Mouse (Mus musculus) CH12.LX (cell line): ENCODE results near the gene Dnajc15. TPM values are rescaled to one million over a fixed set of nuclear protein-coding genes. Genes with fewer than 3 reads are reported as not detected.

Experiments used
- DNase-seq: peaks from one replicate; pipeline ENCODE4 v3.0.0-alpha.2; 2013; ENCODE audit errors: extremely low read depth
- H3K27ac ChIP-seq: 2 replicates; pipeline ENCODE4 v1.5.1; 2012; ENCODE audit warnings: low read depth, mild to moderate bottlenecking, control low read depth, moderate library complexity; ENCODE audit not compliant: insufficient read depth
- H3K27me3 ChIP-seq: replicated peaks from 2 replicates; pipeline ENCODE3; 2012; ENCODE audit warnings: inconsistent platforms
- H3K36me3 ChIP-seq, 2 experiments: replicated peaks in 1 of 2; 2 replicates each; pipeline versions ENCODE3 to v1.6.1; 2012; ENCODE audit warnings: inconsistent platforms in 1 of 2, low read length in 1 of 2, mild to moderate bottlenecking in 1 of 2, mixed read lengths in 1 of 2, moderate library complexity in 1 of 2; ENCODE audit not compliant: control insufficient read depth in 1 of 2, insufficient read depth in 1 of 2
- H3K4me1 ChIP-seq, 2 experiments: 2 replicates each; pipeline ENCODE4 v1.6.1; 2012; ENCODE audit warnings: inconsistent platforms in 1 of 2, moderate library complexity in 1 of 2; ENCODE audit not compliant: insufficient read depth in 2 of 2, control insufficient read depth in 1 of 2
- H3K4me2 ChIP-seq: 2 replicates; pipeline ENCODE4 v1.6.1; 2012; ENCODE audit warnings: low read depth, mild to moderate bottlenecking, control low read depth; ENCODE audit not compliant: poor library complexity, insufficient read depth, severe bottlenecking
- H3K4me3 ChIP-seq, 3 experiments: fragments of 150-350 bp in 1 of 3; sonication (generic) in 1 of 3; replicated peaks in 1 of 3; 2 replicates each; pipeline versions ENCODE3 to v1.5.1; 2011 to 2012; ENCODE audit warnings: low read depth in 2 of 3, low read length in 2 of 3, mild to moderate bottlenecking in 2 of 3, moderate library complexity in 2 of 3, control low read depth in 1 of 3, improper control_type of control experiment in 1 of 3, inconsistent platforms in 1 of 3, mixed read lengths in 1 of 3; ENCODE audit not compliant: poor library complexity in 1 of 3
- H3K79me2 ChIP-seq: replicated peaks from 2 replicates; pipeline ENCODE4 v1.6.1; 2012; ENCODE audit warnings: mild to moderate bottlenecking, moderate library complexity; ENCODE audit not compliant: control insufficient read depth, poor library complexity, insufficient read depth, severe bottlenecking; ENCODE audit errors: extremely low read depth
- H3K9ac ChIP-seq: 2 replicates; pipeline ENCODE4 v1.6.1; 2012; ENCODE audit warnings: low read depth, mild to moderate bottlenecking, control low read depth, moderate library complexity; ENCODE audit not compliant: insufficient read depth
- H3K9me3 ChIP-seq: replicated peaks from 2 replicates; pipeline ENCODE3; 2012; ENCODE audit warnings: low read length, inconsistent platforms, mixed read lengths
- BHLHE40 ChIP-seq: IDR thresholded peaks from 2 replicates; pipeline ENCODE4 v1.6.1; 2011; ENCODE audit warnings: mild to moderate bottlenecking, low read depth, low read length, improper control_type of control experiment
- CHD1 ChIP-seq: IDR thresholded peaks from 2 replicates; pipeline ENCODE4 v1.6.1; 2012; ENCODE audit warnings: low read depth, low read length, improper control_type of control experiment, inconsistent platforms
- CTCF ChIP-seq, 2 experiments: IDR thresholded peaks in 1 of 2; conservative IDR thresholded peaks in 1 of 2; 2 replicates each; pipeline ENCODE4 v1.5.1; 2011 to 2012; ENCODE audit warnings: low read depth in 2 of 2, low read length in 2 of 2, improper control_type of control experiment in 1 of 2, inconsistent platforms in 1 of 2, mild to moderate bottlenecking in 1 of 2, moderate library complexity in 1 of 2
- EP300 ChIP-seq: IDR thresholded peaks from 2 replicates; pipeline ENCODE4 v1.6.1; 2011; ENCODE audit warnings: low read length, improper control_type of control experiment
- GABPA ChIP-seq: IDR thresholded peaks from 2 replicates; pipeline ENCODE4 v1.6.1; 2012; ENCODE audit warnings: low read depth, low read length, improper control_type of control experiment, inconsistent platforms; ENCODE audit not compliant: insufficient replicate concordance
- HCFC1 ChIP-seq: IDR thresholded peaks from 2 replicates; pipeline ENCODE4 v1.6.1; 2012; ENCODE audit warnings: low read depth, mild to moderate bottlenecking, inconsistent platforms, low read length, improper control_type of control experiment
- JUND ChIP-seq: conservative IDR thresholded peaks from 2 replicates; pipeline ENCODE4 v1.6.1; 2011; ENCODE audit warnings: low read depth, low read length, improper control_type of control experiment
- MAFK ChIP-seq: IDR thresholded peaks from 2 replicates; pipeline ENCODE4 v1.6.1; 2011; ENCODE audit warnings: low read length, improper control_type of control experiment; ENCODE audit not compliant: insufficient replicate concordance
- MAX ChIP-seq: IDR thresholded peaks from 2 replicates; pipeline ENCODE4 v1.6.1; 2011; ENCODE audit warnings: low read length, improper control_type of control experiment
- MAZ ChIP-seq: IDR thresholded peaks from 2 replicates; pipeline ENCODE4 v1.6.1; 2012; ENCODE audit warnings: low read depth, mild to moderate bottlenecking, inconsistent platforms, low read length, improper control_type of control experiment, moderate library complexity
- NELFE ChIP-seq: IDR thresholded peaks from 2 replicates; pipeline ENCODE4 v1.6.1; 2011; ENCODE audit warnings: low read depth, low read length, improper control_type of control experiment
- PAX5 ChIP-seq: IDR thresholded peaks from 2 replicates; pipeline ENCODE4 v1.6.1; 2012; ENCODE audit warnings: low read length, inconsistent platforms, mixed read lengths
- POLR2A ChIP-seq: IDR thresholded peaks from 2 replicates; pipeline ENCODE4 v1.6.1; 2011; ENCODE audit warnings: low read depth, mild to moderate bottlenecking, improper control_type of control experiment, low read length
- RAD21 ChIP-seq: IDR thresholded peaks from 2 replicates; pipeline ENCODE4 v1.6.1; 2011; ENCODE audit warnings: low read depth, mild to moderate bottlenecking, low read length, improper control_type of control experiment, moderate library complexity
- RCOR1 ChIP-seq: conservative IDR thresholded peaks from 2 replicates; pipeline ENCODE4 v1.6.1; 2012; ENCODE audit warnings: low read depth, mild to moderate bottlenecking, inconsistent platforms, low read length, improper control_type of control experiment
- SIN3A ChIP-seq: IDR thresholded peaks from 2 replicates; pipeline ENCODE4 v1.6.1; 2012; ENCODE audit warnings: low read length, improper control_type of control experiment, inconsistent platforms
- SMC3 ChIP-seq: IDR thresholded peaks from 2 replicates; pipeline ENCODE4 v1.6.1; 2011; ENCODE audit warnings: low read depth, low read length, improper control_type of control experiment
- UBTF ChIP-seq: IDR thresholded peaks from 2 replicates; pipeline ENCODE4 v1.6.1; 2012; ENCODE audit warnings: low read depth, mild to moderate bottlenecking, inconsistent platforms, low read length, improper control_type of control experiment, moderate library complexity
- USF2 ChIP-seq: conservative IDR thresholded peaks from 2 replicates; pipeline ENCODE4 v1.6.1; 2011; ENCODE audit warnings: low read depth, low read length, improper control_type of control experiment
- ZC3H11A ChIP-seq: IDR thresholded peaks from 2 replicates; pipeline ENCODE4 v1.6.1; 2012; ENCODE audit warnings: low read depth, mild to moderate bottlenecking, inconsistent platforms, low read length, improper control_type of control experiment
- ZMIZ1 ChIP-seq: IDR thresholded peaks from 2 replicates; pipeline ENCODE4 v1.6.1; 2012; ENCODE audit warnings: low read depth, mild to moderate bottlenecking, inconsistent platforms, low read length, improper control_type of control experiment
- dilution Hi-C: fragments of 300-500 bp; cut with MboI; formaldehyde crosslinking; loops from 2 replicates; pipeline ENCODE4 v1.14.3; 2020; ENCODE audit warnings: low sequenced_read_pairs; ENCODE audit not compliant: extremely low pct_unique_long_range_greater_than_20kb, extremely low pct_ligation_motif_present
- in situ Hi-C: fragments of 300-500 bp; cut with MboI; formaldehyde crosslinking; loops from 3 replicates; pipeline ENCODE4 v1.14.3; 2019; ENCODE audit warnings: low sequenced_read_pairs, low pct_ligation_motif_present, low pct_unique_long_range_greater_than_20kb, mixed read lengths
- polyA plus RNA-seq: library from polyadenylated mRNA; unstranded; fragments of >175 nt; gene quantifications from 2 replicates; pipeline ENCODE4 v1.2.1, GENCODE M21; 2012; ENCODE audit warnings: low read depth; ENCODE audit not compliant: insufficient read length
- total RNA-seq, 2 experiments: library from RNA; depleted of rRNA; stranded (reverse); fragments of 300-350 nt in 1 of 2; fragments of >200 nt in 1 of 2; gene quantifications; 2 replicates each; pipeline ENCODE4 v1.2.3; 2012 to 2014

Gene Dnajc15
- total and polyA plus RNA-seq, 3 experiments: 39.5 to 56.8 (median 41.7) TPM

- Histone ChIP-seq H3K9me3 (no peaks in the 10 kb centered on the region), H3K9ac (no peak overlapping the region), H3K27ac (no peak overlapping the region), H3K4me3 (no peak overlapping the region), H3K36me3 (peaks cover 0 to 13% of the 10 kb centered on the region in 2 experiments), H3K4me2 (no peak overlapping the region), H3K79me2 (no peaks in the 10 kb centered on the region), H3K4me1 (peaks cover 0 to 4% of the 10 kb centered on the region in 2 experiments; a peak in 1 of 4 replicates), H3K27me3 (no peaks in the 10 kb centered on the region)
- TF ChIP-seq MAX: no peak
- TF ChIP-seq SMC3: no peak
- no peak for TF ChIP-seq CHD1
- TF ChIP-seq EP300: no peak
- TF ChIP-seq POLR2A: no peak
- TF ChIP-seq UBTF: no peak
- no peak for TF ChIP-seq ZC3H11A
- no peak for TF ChIP-seq GABPA
- TF ChIP-seq RAD21: no peak
- TF ChIP-seq ZMIZ1: no peak
- no peak for TF ChIP-seq MAZ
- DNase-seq: no peak
- dilution Hi-C loops: no loop called here
- in situ Hi-C loops: no loop called here
Observed at GRCm38 (mm10) chr14:77832359-77832758, 42.6 kb downstream of the Dnajc15 start.

- dilution Hi-C loops (no loop called here), in situ Hi-C loops (no loop called here)
- H3K9ac ChIP-seq: no peak overlapping the region
- H3K27me3 ChIP-seq: no peaks in the 10 kb centered on the region
- H3K4me3 ChIP-seq: no peak overlapping the region
- H3K79me2 ChIP-seq: no peaks in the 10 kb centered on the region
- DNase-seq: no peak
- H3K4me1 ChIP-seq: peaks cover 0 to 3% of the 10 kb centered on the region in 2 experiments; a peak in 1 of 4 replicates
- peaks cover 0 to 13% of the 10 kb centered on the region in 2 experiments for H3K36me3 ChIP-seq
- H3K9me3 ChIP-seq: no peaks in the 10 kb centered on the region
- TF ChIP-seq USF2 (no peak), JUND (no peak), BHLHE40 (no peak), RCOR1 (no peak), ZC3H11A (no peak), NELFE (no peak), CTCF (conservative IDR thresholded peaks at IDR 0.05 in 1 of 2, IDR thresholded peaks at IDR 0.05 in 1 of 2; ENCODE audit: low read depth in 2 of 2, low read length in 2 of 2) (no peak), MAZ (no peak), SIN3A (no peak), HCFC1 (no peak), MAFK (no peak), PAX5 (no peak)
- no peak overlapping the region for H3K4me2 ChIP-seq
- H3K27ac ChIP-seq: no peak overlapping the region
Observed at GRCm38 (mm10) chr14:77831936-77832335, 43.0 kb downstream of the Dnajc15 start.
